Mouse (Mus musculus): ENCODE measurements at regions not wholly inside any gene's neighbourhood (a gene's known extent, or its start where the extent isn't known, plus 50 kb on each side); places are given as distances from the start of the nearest gene placed in this dataset.
A peak's percentile ranks its signal among the peaks of the same experiment; 100 is the strongest.
"Not testable (repeated sequence)": the region's sequence is repeated elsewhere in the genome, so short reads cannot be mapped to it uniquely, and the experiment has no call there.

- DNase-seq = no peak
Observed at GRCm38 (mm10) chr13:72572846-72573245, 55.8 kb upstream of the Irx2 start.

- DNase-seq = not testable (repeated sequence)
Observed at GRCm38 (mm10) chr13:72574126-72574525, 54.5 kb upstream of the Irx2 start.

- no peak for DNase-seq
Observed at GRCm38 (mm10) chr13:72576485-72576884, 52.1 kb upstream of the Irx2 start.

GRCm38 (mm10) chr13:72578416-72578815 lies 50.2 kb upstream of the Irx2 start:
- peak; percentile 13 for DNase-seq
